Mouse (Mus musculus) gonadal fat pad, adult 2 months (tissue): ENCODE measurements around the gene Plekhh3. TPM values are rescaled to one million over a fixed set of nuclear protein-coding genes. Genes with fewer than 3 reads are reported as not detected.

Source experiments
- DNase-seq: peaks from one replicate; pipeline ENCODE4 v3.0.0-alpha.2; 2012; ENCODE audit warnings: low read depth
- polyA plus RNA-seq: library from polyadenylated mRNA; depleted of rRNA; stranded (reverse); fragments of >200 nt; gene quantifications from 2 replicates; pipeline ENCODE4 v1.2.3, GENCODE M21; 2012

The Plekhh3 gene
- polyA plus RNA-seq, 1 experiment = 22.7 TPM

- no peak for DNase-seq
These were observed 15.5 kb upstream of the Plekhh3 start for GRCm38 (mm10) chr11:101186526-101187247.

- DNase-seq = no peak
These were observed 14.3 kb upstream of the Plekhh3 start for GRCm38 (mm10) chr11:101185441-101185840.

GRCm38 (mm10) chr11:101184984-101185383 lies 13.8 kb upstream of the Plekhh3 start:
- no peak for DNase-seq

GRCm38 (mm10) chr11:101182771-101183517 lies 11.8 kb upstream of the Plekhh3 start:
- no peak for DNase-seq

GRCm38 (mm10) chr11:101181961-101182360 lies 10.8 kb upstream of the Plekhh3 start:
- DNase-seq = no peak

GRCm38 (mm10) chr11:101180846-101181740 lies 9.9 kb upstream of the Plekhh3 start:
- no peak for DNase-seq

GRCm38 (mm10) chr11:101180261-101180660 lies 9.1 kb upstream of the Plekhh3 start:
- DNase-seq = no peak

- DNase-seq = no peak
These were observed 8.2 kb upstream of the Plekhh3 start for GRCm38 (mm10) chr11:101179306-101179705.

- DNase-seq = no peak
These were observed 7.2 kb upstream of the Plekhh3 start for GRCm38 (mm10) chr11:101178061-101179058.

GRCm38 (mm10) chr11:101176933-101177773 lies 6.0 kb upstream of the Plekhh3 start:
- no peak for DNase-seq

GRCm38 (mm10) chr11:101176117-101176691 lies 5.1 kb upstream of the Plekhh3 start:
- no peak for DNase-seq

- DNase-seq = no peak
These were observed 4.5 kb upstream of the Plekhh3 start for GRCm38 (mm10) chr11:101175636-101176116.

- no peak for DNase-seq
These were observed 3.9 kb upstream of the Plekhh3 start, which contains the start of gene Ccr10 for GRCm38 (mm10) chr11:101174851-101175628. TSS of gene Ccr10 (minus strand) at chr11:101175443.

- no peak for DNase-seq
These were observed 3.2 kb upstream of the Plekhh3 start for GRCm38 (mm10) chr11:101174389-101174745.

GRCm38 (mm10) chr11:101173631-101174388 lies 2.7 kb upstream of the Plekhh3 start:
- DNase-seq = no peak

GRCm38 (mm10) chr11:101173112-101173511 lies 2.0 kb upstream of the Plekhh3 start:
- DNase-seq = no peak

GRCm38 (mm10) chr11:101172434-101172815 lies 1.3 kb upstream of the Plekhh3 start:
- DNase-seq = no peak
